Mouse (Mus musculus): ENCODE results near the gene Gm21974.
A peak's percentile ranks its signal among the peaks of the same experiment; 100 is the strongest.
"Not testable (repeated sequence)": the region's sequence is repeated elsewhere in the genome, so short reads cannot be mapped to it uniquely, and the experiment has no call there.

The Gm21974 gene

GRCm38 (mm10) chr7:127875627-127876001, 19.6 kb downstream of the Gm21974 start:
- peak; percentile 97 for DNase-seq

GRCm38 (mm10) chr7:127874812-127875626, 20.2 kb downstream of the Gm21974 start:
- DNase-seq = no peak

GRCm38 (mm10) chr7:127870136-127870821, 25.0 kb downstream of the Gm21974 start:
- DNase-seq = no peak

- no peak for DNase-seq
These were observed 26.0 kb downstream of the Gm21974 start for GRCm38 (mm10) chr7:127869149-127869810.

- no peak for DNase-seq
These were observed 27.6 kb downstream of the Gm21974 start for GRCm38 (mm10) chr7:127867641-127868040.

- DNase-seq = no peak
These were observed 28.8 kb downstream of the Gm21974 start for GRCm38 (mm10) chr7:127866434-127866833.

- DNase-seq = no peak
These were observed 37.0 kb downstream of the Gm21974 start for GRCm38 (mm10) chr7:127858258-127858657.

GRCm38 (mm10) chr7:127850906-127851305, 44.3 kb downstream of the Gm21974 start:
- no peak for DNase-seq

- no peak for DNase-seq
These were observed 45.0 kb downstream of the Gm21974 start for GRCm38 (mm10) chr7:127849973-127850875.

- DNase-seq = peak; percentile 87
These were observed 53.1 kb downstream of the Gm21974 start for GRCm38 (mm10) chr7:127842001-127842718.

- DNase-seq = peak; percentile 96
These were observed 53.8 kb downstream of the Gm21974 start for GRCm38 (mm10) chr7:127841340-127842000.

GRCm38 (mm10) chr7:127840886-127841285, 54.4 kb downstream of the Gm21974 start:
- peak; percentile 87 for DNase-seq

GRCm38 (mm10) chr7:127840031-127840430, 55.2 kb downstream of the Gm21974 start:
- DNase-seq = not testable (repeated sequence)

GRCm38 (mm10) chr7:127837878-127838277, 57.4 kb downstream of the Gm21974 start:
- DNase-seq = not testable (repeated sequence)

GRCm38 (mm10) chr7:127837473-127837872, 57.8 kb downstream of the Gm21974 start:
- peak; percentile 64 for DNase-seq

Measured in cerebellum, adult 11-12 months (tissue).